Mouse (Mus musculus) midbrain, embryonic 12.5 days (tissue): ENCODE measurements around the gene Cryaa. TPM values are rescaled to one million over a fixed set of nuclear protein-coding genes. Genes with fewer than 3 reads are reported as not detected.

ENCODE experiments used
- ATAC-seq: fragments of 200-750 bp; cut with Nextera tagmentation; 2 replicates; pipeline ENCODE4 v1.8.0; 2017; ENCODE audit warnings: low read depth, moderate TSS enrichment, moderate library complexity; ENCODE audit not compliant: low FRiP score
- H3K27ac ChIP-seq: fragments of 300-500 bp; sonication (generic); replicated peaks from 2 replicates; pipeline ENCODE4 v1.5.1; 2016; ENCODE audit warnings: mild to moderate bottlenecking
- H3K27me3 ChIP-seq: fragments of 300-500 bp; sonication (generic); 2 replicates; pipeline ENCODE4 v1.6.1; 2016; ENCODE audit warnings: mild to moderate bottlenecking
- H3K36me3 ChIP-seq: fragments of 300-500 bp; sonication (generic); 2 replicates; pipeline ENCODE4 v1.6.1; 2016
- H3K4me1 ChIP-seq: fragments of 300-500 bp; sonication (generic); 2 replicates; pipeline ENCODE4 v1.6.1; 2016
- H3K4me2 ChIP-seq: fragments of 300-500 bp; sonication (generic); replicated peaks from 2 replicates; pipeline ENCODE4 v1.6.1; 2016; ENCODE audit warnings: mild to moderate bottlenecking, moderate library complexity
- H3K4me3 ChIP-seq: fragments of 300-500 bp; sonication (generic); 2 replicates; pipeline ENCODE4 v1.5.1; 2016; ENCODE audit warnings: mild to moderate bottlenecking
- H3K9ac ChIP-seq: fragments of 300-500 bp; sonication (generic); replicated peaks from 2 replicates; pipeline ENCODE4 v1.6.1; 2016; ENCODE audit warnings: mild to moderate bottlenecking, moderate library complexity
- H3K9me3 ChIP-seq: fragments of 300-500 bp; sonication (generic); 2 replicates; pipeline ENCODE4 v1.6.1; 2016; ENCODE audit warnings: mild to moderate bottlenecking
- WGBS: fragments of 180-500 bp; shearing (Covaris S2); methylation state at CpG from one replicate; pipeline ENCODE4 v1.1.7; 2016; 5-methylcytosine and 5-hydroxymethylcytosine counted together
- polyA plus RNA-seq: library from polyadenylated mRNA; unstranded; fragments of >200 nt; fragmentation: Nextera tagmentation; extraction: Ambion mirVana; gene quantifications from 2 replicates; pipeline ENCODE4 v1.2.1, GENCODE M21; 2016

Cryaa gene
- polyA plus RNA-seq, 1 experiment from 2014 or later: not detected

- Histone ChIP-seq H3K27ac (no peak overlapping the region), H3K4me1 (no peaks in the 10 kb centered on the region), H3K9ac (no peak overlapping the region), H3K4me2 (no peak overlapping the region), H3K36me3 (no peaks in the 10 kb centered on the region), H3K4me3 (no peak overlapping the region), H3K27me3 (no peaks in the 10 kb centered on the region), H3K9me3 (no peaks in the 10 kb centered on the region)
- 0 out of 2 replicates have a peak, but pooled peaks have one; percentile 47 for ATAC-seq
- 13% methylated on average over 4 of the region's 4 CpGs for WGBS
Measured at GRCm38 (mm10) chr17:31664760-31665159, 12.8 kb upstream of the Cryaa start.

GRCm38 (mm10) chr17:31668306-31668705, 9.3 kb upstream of the Cryaa start:
- Histone ChIP-seq H3K4me1 (0 out of 2 replicates have a peak, but pooled peaks cover 2% of the 10 kb centered on the region), H3K27me3 (no peaks in the 10 kb centered on the region), H3K27ac (no peak overlapping the region), H3K4me2 (no peak overlapping the region), H3K9me3 (no peaks in the 10 kb centered on the region), H3K36me3 (no peaks in the 10 kb centered on the region), H3K9ac (no peak overlapping the region), H3K4me3 (no peak overlapping the region)
- WGBS: 88% methylated on average over 8 of the region's 9 CpGs
- ATAC-seq: no peak

- ATAC-seq: no peak
- Histone ChIP-seq H3K4me1 (0 out of 2 replicates have a peak, but pooled peaks cover 2% of the 10 kb centered on the region), H3K27me3 (no peaks in the 10 kb centered on the region), H3K9ac (no peak overlapping the region), H3K4me2 (no peak overlapping the region), H3K9me3 (no peaks in the 10 kb centered on the region), H3K27ac (no peak overlapping the region), H3K36me3 (no peaks in the 10 kb centered on the region), H3K4me3 (no peak overlapping the region)
- 8% methylated on average over 11 of the region's 11 CpGs for WGBS
Measured at GRCm38 (mm10) chr17:31670163-31670562, 7.4 kb upstream of the Cryaa start.

- Histone ChIP-seq H3K27me3 (no peaks in the 10 kb centered on the region), H3K27ac (no peak overlapping the region), H3K4me1 (0 out of 2 replicates have a peak, but pooled peaks cover 2% of the 10 kb centered on the region), H3K4me3 (no peak overlapping the region), H3K4me2 (no peak overlapping the region), H3K9ac (no peak overlapping the region), H3K36me3 (no peaks in the 10 kb centered on the region), H3K9me3 (no peaks in the 10 kb centered on the region)
- ATAC-seq: no peak
- 62% methylated on average over 8 of the region's 8 CpGs for WGBS
Measured at GRCm38 (mm10) chr17:31671698-31672097, 5.9 kb upstream of the Cryaa start.

GRCm38 (mm10) chr17:31672279-31672678, 5.3 kb upstream of the Cryaa start:
- H3K36me3 ChIP-seq: no peaks in the 10 kb centered on the region
- H3K27ac ChIP-seq: no peak overlapping the region
- 87% methylated on average over 12 of the region's 12 CpGs for WGBS

GRCm38 (mm10) chr17:31674426-31674825, 3.2 kb upstream of the Cryaa start:
- no peaks in the 10 kb centered on the region; the same call in 1 of the 2 replicates for H3K27me3 ChIP-seq
- no peak for ATAC-seq
- no peaks in the 10 kb centered on the region for H3K9me3 ChIP-seq
- 87% methylated on average over 1 of the region's 1 CpGs for WGBS
- 0 out of 2 replicates have a peak, but pooled peaks cover 2% of the 10 kb centered on the region for H3K4me1 ChIP-seq
- no peak overlapping the region for H3K4me3 ChIP-seq
- H3K27ac ChIP-seq: no peak overlapping the region
- H3K9ac ChIP-seq: no peak overlapping the region
- no peak overlapping the region for H3K4me2 ChIP-seq
- H3K36me3 ChIP-seq: no peaks in the 10 kb centered on the region

More at GRCm38 (mm10) chr17:31672279-31672678, 5.3 kb upstream of the Cryaa start:
- H3K27me3 ChIP-seq: no peaks in the 10 kb centered on the region; the same call in 1 of the 2 replicates
- ATAC-seq: no peak
- H3K4me2 ChIP-seq: no peak overlapping the region
- H3K9ac ChIP-seq: no peak overlapping the region
- no peaks in the 10 kb centered on the region for H3K9me3 ChIP-seq
- H3K4me1 ChIP-seq: 0 out of 2 replicates have a peak, but pooled peaks cover 2% of the 10 kb centered on the region
- no peak overlapping the region for H3K4me3 ChIP-seq

- Histone ChIP-seq H3K4me1 (no peaks in the 10 kb centered on the region), H3K4me3 (no peak overlapping the region), H3K9ac (no peak overlapping the region), H3K27me3 (peaks cover 11% of the 10 kb centered on the region; the same call in 1 of the 2 replicates), H3K4me2 (no peak overlapping the region), H3K36me3 (no peaks in the 10 kb centered on the region), H3K27ac (no peak overlapping the region), H3K9me3 (no peaks in the 10 kb centered on the region)
- ATAC-seq: no peak
- 76% methylated on average over 2 of the region's 2 CpGs for WGBS
Measured at GRCm38 (mm10) chr17:31680450-31680849, 2.8 kb downstream of the Cryaa start.

- H3K9me3 ChIP-seq: no peaks in the 10 kb centered on the region
- WGBS: 17% methylated on average over 17 of the region's 17 CpGs
- no peaks in the 10 kb centered on the region for H3K36me3 ChIP-seq
- peak overlapping the region; percentile 5; the same call in 1 of the 2 replicates for H3K4me2 ChIP-seq
- peaks cover 11% of the 10 kb centered on the region; the same call in 1 of the 2 replicates for H3K27me3 ChIP-seq
- H3K4me1 ChIP-seq: peaks cover 9% of the 10 kb centered on the region
- H3K9ac ChIP-seq: no peak overlapping the region
- H3K4me3 ChIP-seq: no peak overlapping the region
- H3K27ac ChIP-seq: peak overlapping the region; percentile 36
- peak; percentile 52; the same call in 1 of the 2 replicates for ATAC-seq
Measured at GRCm38 (mm10) chr17:31685514-31686224, 8.1 kb downstream of the Cryaa start.

GRCm38 (mm10) chr17:31686225-31686564, 8.6 kb downstream of the Cryaa start:
- Histone ChIP-seq H3K4me2 (no peak overlapping the region), H3K4me1 (peaks cover 9% of the 10 kb centered on the region), H3K9me3 (no peaks in the 10 kb centered on the region), H3K36me3 (no peaks in the 10 kb centered on the region), H3K9ac (no peak overlapping the region), H3K27me3 (peaks cover 11% of the 10 kb centered on the region; the same call in 1 of the 2 replicates), H3K4me3 (no peak overlapping the region), H3K27ac (0 out of 2 replicates have a peak overlapping the region, but pooled peaks have one; percentile 36)
- no peak for ATAC-seq
- WGBS: 45% methylated on average over 3 of the region's 3 CpGs

- ATAC-seq: no peak
- no peaks in the 10 kb centered on the region for H3K36me3 ChIP-seq
- H3K27me3 ChIP-seq: peaks cover 7% of the 10 kb centered on the region; the same call in 1 of the 2 replicates
- peaks cover 14% of the 10 kb centered on the region for H3K4me1 ChIP-seq
- no peaks in the 10 kb centered on the region for H3K9me3 ChIP-seq
- H3K4me2 ChIP-seq: no peak overlapping the region
- H3K27ac ChIP-seq: no peak overlapping the region
- H3K9ac ChIP-seq: no peak overlapping the region
- no peak overlapping the region for H3K4me3 ChIP-seq
- WGBS: 81% methylated on average over 9 of the region's 9 CpGs
Measured at GRCm38 (mm10) chr17:31688112-31688511, 10.5 kb downstream of the Cryaa start.

GRCm38 (mm10) chr17:31689606-31690005, 12.0 kb downstream of the Cryaa start:
- ATAC-seq: no peak
- Histone ChIP-seq H3K9me3 (no peaks in the 10 kb centered on the region), H3K4me1 (peaks cover 25% of the 10 kb centered on the region), H3K27ac (no peak overlapping the region), H3K4me2 (no peak overlapping the region), H3K9ac (no peak overlapping the region), H3K27me3 (no peaks in the 10 kb centered on the region; the same call in 1 of the 2 replicates), H3K36me3 (no peaks in the 10 kb centered on the region), H3K4me3 (no peak overlapping the region)
- 59% methylated on average over 1 of the region's 1 CpGs for WGBS

- ATAC-seq: no peak
Measured at GRCm38 (mm10) chr17:31692918-31693317, 15.3 kb downstream of the Cryaa start.

More at GRCm38 (mm10) chr17:31692918-31693317, 15.3 kb downstream of the Cryaa start:
- Histone ChIP-seq H3K27ac (no peak overlapping the region), H3K4me3 (no peak overlapping the region), H3K9me3 (no peaks in the 10 kb centered on the region), H3K4me1 (peaks cover 16% of the 10 kb centered on the region), H3K27me3 (no peaks in the 10 kb centered on the region; the same call in 1 of the 2 replicates), H3K4me2 (peak overlapping the region; percentile 46; the same call in 1 of the 2 replicates), H3K9ac (no peak overlapping the region), H3K36me3 (no peaks in the 10 kb centered on the region)
- WGBS: 41% methylated on average over 5 of the region's 5 CpGs
